Mouse (Mus musculus) heart, embryonic 10.5 days (tissue): ENCODE data around the gene Ncbp1. TPM values are rescaled to one million over a fixed set of nuclear protein-coding genes. Genes with fewer than 3 reads are reported as not detected.
A peak's percentile ranks its signal among the peaks of the same experiment; 100 is the strongest.

Experiments used
- DNase-seq: peaks from one replicate; pipeline ENCODE4 v3.0.0-alpha.2; 2017; ENCODE audit warnings: low spot score
- H3K27ac ChIP-seq: fragments of 300-500 bp; sonication (generic); 2 replicates; pipeline ENCODE4 v1.5.1; 2016; ENCODE audit warnings: mild to moderate bottlenecking
- H3K27me3 ChIP-seq: fragments of 300-500 bp; sonication (generic); 2 replicates; pipeline ENCODE4 v1.6.1; 2016; ENCODE audit warnings: mild to moderate bottlenecking; ENCODE audit not compliant: poor library complexity, insufficient read depth, severe bottlenecking
- H3K36me3 ChIP-seq: fragments of 300-500 bp; sonication (generic); 2 replicates; pipeline ENCODE4 v1.6.1; 2016; ENCODE audit warnings: mild to moderate bottlenecking, moderate library complexity
- H3K4me1 ChIP-seq: fragments of 300-500 bp; sonication (generic); 2 replicates; pipeline ENCODE4 v1.6.1; 2016; ENCODE audit warnings: mild to moderate bottlenecking
- H3K4me3 ChIP-seq: fragments of 300-500 bp; sonication (generic); 2 replicates; pipeline ENCODE4 v1.5.1; 2016; ENCODE audit warnings: mild to moderate bottlenecking, moderate library complexity
- H3K9me3 ChIP-seq: fragments of 300-500 bp; sonication (generic); 2 replicates; pipeline ENCODE4 v1.6.1; 2016; ENCODE audit warnings: mild to moderate bottlenecking, moderate library complexity
- WGBS: fragments of 180-500 bp; shearing (Covaris S2); methylation state at CpG from one replicate; pipeline ENCODE4 v1.1.7; 2016; 5-methylcytosine and 5-hydroxymethylcytosine counted together
- polyA plus RNA-seq: library from polyadenylated mRNA; unstranded; fragments of >200 nt; fragmentation: Nextera tagmentation; extraction: Ambion mirVana; gene quantifications from 2 replicates; pipeline ENCODE4 v1.2.1, GENCODE M21; 2016

Ncbp1 gene
- polyA plus RNA-seq, 1 experiment from 2014 or later: 83.5 TPM

DNA sequence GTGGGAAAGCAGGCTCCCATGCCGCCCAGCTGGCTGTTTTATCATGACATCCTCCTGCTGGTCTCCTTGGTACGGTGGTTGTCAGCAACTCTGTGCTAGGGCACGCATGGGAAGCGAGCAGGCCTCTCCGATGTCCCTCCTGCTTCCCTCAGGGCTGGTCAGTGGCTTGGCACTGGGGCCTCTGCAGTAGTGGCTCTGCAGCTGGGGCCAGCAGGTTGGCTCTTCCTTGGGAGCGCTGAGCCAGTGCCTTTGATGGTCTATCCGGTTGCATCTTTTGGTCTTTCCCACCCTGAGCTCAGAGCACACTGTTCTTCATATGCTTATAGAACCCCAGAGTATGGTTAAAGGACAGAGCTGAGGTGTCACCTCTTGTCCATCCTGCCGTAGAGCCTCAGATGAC, 28.3 kb upstream of the Ncbp1 start:
- WGBS: 80% methylated on average over 8 of the region's 8 CpGs
- H3K36me3 ChIP-seq: peaks cover 94% of the 10 kb centered on the region
- no peak overlapping the region for H3K4me3 ChIP-seq
- peaks cover 13% of the 10 kb centered on the region for H3K4me1 ChIP-seq
- 0 out of 2 replicates have a peak overlapping the region, but pooled peaks have one; percentile 42 for H3K27ac ChIP-seq
- H3K27me3 ChIP-seq: no peaks in the 10 kb centered on the region
- no peak for DNase-seq
- no peaks in the 10 kb centered on the region for H3K9me3 ChIP-seq

GRCm38 (mm10) chr4:46111361-46111760, 27.1 kb upstream of the Ncbp1 start:
- no peak for DNase-seq
- 62% methylated on average over 3 of the region's 3 CpGs for WGBS
- no peaks in the 10 kb centered on the region for H3K9me3 ChIP-seq
- H3K27me3 ChIP-seq: no peaks in the 10 kb centered on the region
- H3K4me1 ChIP-seq: peaks cover 13% of the 10 kb centered on the region
- H3K27ac ChIP-seq: no peak overlapping the region
- H3K36me3 ChIP-seq: peaks cover 96% of the 10 kb centered on the region
- no peak overlapping the region for H3K4me3 ChIP-seq

DNA sequence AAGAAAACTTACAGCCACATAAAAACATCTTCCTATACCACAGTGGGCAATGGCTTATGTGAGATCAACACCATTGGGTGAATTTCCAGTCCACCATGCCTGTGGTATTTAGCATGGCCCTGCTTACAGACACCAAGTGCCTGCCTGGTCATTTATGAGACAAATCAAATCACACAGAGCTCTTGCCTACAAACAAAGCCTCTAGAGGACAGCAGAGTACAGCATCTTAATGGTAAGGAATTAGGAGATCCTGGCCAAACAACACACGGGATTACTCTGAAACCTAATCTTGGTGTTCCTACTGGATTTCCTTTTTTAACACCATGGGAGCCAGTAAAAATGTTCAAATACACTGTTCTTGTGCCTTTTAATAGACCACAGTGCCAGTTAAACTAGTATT, 23.1 kb upstream of the Ncbp1 start:
- no peak overlapping the region for H3K4me3 ChIP-seq
- DNase-seq: no peak
- H3K36me3 ChIP-seq: peaks cover 96% of the 10 kb centered on the region
- WGBS: 79% methylated on average over 1 of the region's 1 CpGs
- H3K4me1 ChIP-seq: peaks cover 14% of the 10 kb centered on the region; the same call in 1 of the 2 replicates
- no peaks in the 10 kb centered on the region for H3K27me3 ChIP-seq
- H3K9me3 ChIP-seq: no peaks in the 10 kb centered on the region
- H3K27ac ChIP-seq: no peak overlapping the region

DNA sequence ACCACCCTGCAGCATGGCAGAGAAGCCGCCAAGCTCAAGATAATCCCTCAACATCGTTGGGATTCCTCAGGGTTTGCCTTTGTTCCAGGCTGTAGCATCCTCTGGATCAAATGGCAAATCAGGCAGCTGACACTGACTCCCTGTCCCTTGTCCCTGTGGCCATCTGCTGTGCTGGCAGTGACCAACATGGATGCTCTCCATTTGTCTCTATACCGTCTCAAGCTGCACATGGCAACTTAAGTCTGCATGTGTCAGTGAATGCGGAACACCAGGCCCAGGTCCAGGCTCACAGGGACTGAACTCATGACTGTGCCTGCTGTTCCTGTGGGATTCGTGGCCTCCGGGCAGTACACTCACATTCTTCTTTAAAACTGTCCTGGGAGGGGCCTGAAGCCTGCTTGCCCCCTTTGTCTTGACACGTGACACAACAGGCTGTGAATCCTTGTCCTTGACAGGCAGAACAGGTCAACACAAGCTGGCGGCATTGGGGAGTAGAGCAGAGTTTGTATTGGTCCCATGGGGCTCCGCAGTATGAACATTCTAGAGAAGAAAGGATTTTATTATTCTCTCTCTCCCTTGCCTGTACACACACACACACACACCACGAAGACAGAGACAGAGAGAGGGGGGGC, 21.8 kb upstream of the Ncbp1 start:
- Histone ChIP-seq H3K27me3 (no peaks in the 10 kb centered on the region), H3K4me3 (no peak overlapping the region), H3K9me3 (no peaks in the 10 kb centered on the region), H3K27ac (peak overlapping the region; percentile 38; the same call in 1 of the 2 replicates), H3K4me1 (peaks cover 13% of the 10 kb centered on the region; the same call in 1 of the 2 replicates), H3K36me3 (peaks cover 99% of the 10 kb centered on the region)
- no peak for DNase-seq
- WGBS: 74% methylated on average over 10 of the region's 10 CpGs

DNA sequence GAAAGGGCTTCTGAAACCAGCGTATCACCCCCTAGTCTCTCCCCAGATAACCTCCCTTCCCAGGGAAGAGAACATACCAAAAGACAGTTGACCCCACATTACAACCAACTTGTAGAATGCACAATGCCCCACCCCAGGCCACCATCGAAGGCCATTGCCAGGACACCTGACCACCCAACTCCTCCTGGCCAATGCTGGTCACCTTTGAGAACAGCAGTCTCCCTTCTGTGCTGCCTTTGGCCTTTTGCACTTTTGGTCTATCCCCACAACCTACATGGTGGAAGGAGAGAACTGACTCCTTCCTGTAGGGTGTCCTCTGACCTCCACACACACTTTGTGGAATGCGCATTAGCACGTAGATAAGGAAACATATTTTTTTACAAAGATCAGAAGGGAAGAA, 20.9 kb upstream of the Ncbp1 start:
- WGBS: 92% methylated on average over 4 of the region's 4 CpGs
- no peak overlapping the region for H3K27ac ChIP-seq

DNA sequence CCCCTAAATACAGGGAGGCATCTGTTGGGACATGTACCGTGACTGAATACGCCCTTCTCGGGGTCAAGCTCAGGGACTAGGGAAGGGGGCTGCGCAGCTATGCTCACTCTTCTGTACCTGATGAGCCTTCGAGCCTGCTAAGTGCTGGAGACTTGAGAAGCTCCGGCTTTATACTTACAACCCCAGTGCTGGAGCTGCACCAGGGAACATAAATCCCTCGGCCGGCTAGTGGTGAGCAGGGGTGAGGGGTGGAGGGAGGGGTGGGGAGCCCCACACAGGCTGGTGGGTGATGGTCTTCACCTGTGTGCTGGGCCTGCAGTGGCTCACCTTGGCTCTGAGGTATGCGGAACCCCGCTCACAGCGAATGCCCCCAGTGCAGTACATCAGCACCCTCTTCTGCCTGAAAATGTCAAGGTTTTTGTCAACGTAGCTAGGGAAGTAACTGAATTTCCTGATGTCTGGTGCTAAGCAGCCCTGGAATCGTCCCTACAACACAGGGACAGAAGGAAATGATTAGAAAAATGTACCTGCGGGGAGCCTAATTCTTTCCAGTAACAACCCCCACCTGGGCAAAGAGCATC, 18.8 kb upstream of the Ncbp1 start:
- no peaks in the 10 kb centered on the region for H3K9me3 ChIP-seq
- DNase-seq: no peak
- peaks cover 98% of the 10 kb centered on the region for H3K36me3 ChIP-seq
- H3K27me3 ChIP-seq: no peaks in the 10 kb centered on the region
- H3K4me3 ChIP-seq: no peak overlapping the region
- peaks cover 13% of the 10 kb centered on the region; the same call in 1 of the 2 replicates for H3K4me1 ChIP-seq
- H3K27ac ChIP-seq: no peak overlapping the region
- 90% methylated on average over 14 of the region's 14 CpGs for WGBS

More for the DNA sequence above, 20.9 kb upstream of the Ncbp1 start:
- no peaks in the 10 kb centered on the region for H3K27me3 ChIP-seq
- peaks cover 13% of the 10 kb centered on the region; the same call in 1 of the 2 replicates for H3K4me1 ChIP-seq
- no peak overlapping the region for H3K4me3 ChIP-seq
- H3K9me3 ChIP-seq: no peaks in the 10 kb centered on the region
- DNase-seq: no peak
- H3K36me3 ChIP-seq: peaks cover 99% of the 10 kb centered on the region

DNA sequence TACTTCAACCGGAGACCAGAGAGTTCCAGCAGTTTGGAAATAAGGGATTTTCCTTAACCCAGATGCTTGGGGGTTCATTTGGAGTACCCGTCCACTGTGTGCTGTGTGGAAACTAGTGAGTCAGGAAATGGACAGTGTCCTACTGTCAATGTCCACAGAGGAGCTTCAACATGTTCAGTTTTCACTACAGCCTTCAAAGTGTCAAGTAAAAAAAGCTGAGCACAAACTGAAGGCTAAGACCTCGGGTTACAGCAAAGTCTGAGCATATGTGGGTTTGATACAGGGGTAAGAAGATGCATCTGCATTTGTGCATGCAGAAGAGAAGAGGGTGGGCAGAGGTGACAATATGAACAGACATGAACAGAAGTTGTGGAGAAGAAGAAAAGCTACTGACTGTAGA, 17.6 kb upstream of the Ncbp1 start:
- 86% methylated on average over 3 of the region's 3 CpGs for WGBS
- Histone ChIP-seq H3K36me3 (peaks cover 99% of the 10 kb centered on the region), H3K27me3 (no peaks in the 10 kb centered on the region), H3K4me1 (peaks cover 13% of the 10 kb centered on the region; the same call in 1 of the 2 replicates), H3K4me3 (no peak overlapping the region), H3K9me3 (no peaks in the 10 kb centered on the region), H3K27ac (no peak overlapping the region)
- no peak for DNase-seq

- WGBS: 95% methylated on average over 6 of the region's 6 CpGs
- no peak overlapping the region for H3K4me3 ChIP-seq
- no peaks in the 10 kb centered on the region for H3K27me3 ChIP-seq
- no peak overlapping the region for H3K27ac ChIP-seq
- no peaks in the 10 kb centered on the region for H3K9me3 ChIP-seq
- DNase-seq: no peak
- peaks cover 6% of the 10 kb centered on the region; the same call in 1 of the 2 replicates for H3K4me1 ChIP-seq
- H3K36me3 ChIP-seq: peaks cover 89% of the 10 kb centered on the region
Observed at GRCm38 (mm10) chr4:46123358-46123757, 15.1 kb upstream of the Ncbp1 start.

- Histone ChIP-seq H3K4me1 (no peaks in the 10 kb centered on the region), H3K27me3 (no peaks in the 10 kb centered on the region), H3K4me3 (no peak overlapping the region), H3K36me3 (peaks cover 87% of the 10 kb centered on the region), H3K27ac (no peak overlapping the region), H3K9me3 (no peaks in the 10 kb centered on the region)
- 36% methylated on average over 2 of the region's 2 CpGs for WGBS
- no peak for DNase-seq
Observed at GRCm38 (mm10) chr4:46126541-46126940, 11.9 kb upstream of the Ncbp1 start.

DNA sequence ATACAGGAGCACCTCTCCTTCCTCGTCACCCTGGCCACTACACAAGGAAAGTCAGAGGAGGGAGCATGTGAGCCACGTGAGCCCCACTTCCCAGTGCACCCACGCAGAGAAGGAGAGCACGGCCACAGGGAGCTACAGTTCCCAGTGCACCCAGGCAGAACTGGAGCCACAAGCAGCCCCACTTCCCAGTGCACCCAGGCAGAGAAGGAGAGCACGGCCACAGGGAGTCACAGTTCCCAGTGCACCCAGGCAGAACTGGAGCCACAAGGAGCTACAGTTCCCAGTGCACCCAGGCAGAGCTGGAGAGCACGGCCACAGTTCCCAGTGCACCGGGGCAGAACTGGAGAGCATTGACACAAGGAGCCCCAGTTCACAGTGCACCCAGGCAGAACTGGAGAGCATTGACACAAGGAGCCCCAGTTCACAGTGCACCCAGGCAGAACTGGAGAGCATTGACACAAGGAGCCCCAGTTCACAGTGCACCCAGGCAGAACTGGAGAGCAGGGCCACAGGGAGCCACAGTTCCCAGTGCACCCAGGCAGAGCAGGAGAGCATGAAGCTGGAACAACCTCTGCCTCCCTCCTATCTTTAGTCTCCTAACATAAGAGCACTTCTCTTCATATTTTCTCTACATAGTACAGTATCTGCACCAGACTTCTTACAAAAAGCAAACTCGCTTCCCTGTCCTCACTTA, 9.0 kb upstream of the Ncbp1 start:
- 90% methylated on average over 8 of the region's 8 CpGs for WGBS
- H3K4me3 ChIP-seq: no peak overlapping the region
- DNase-seq: no peak
- no peaks in the 10 kb centered on the region for H3K9me3 ChIP-seq
- no peaks in the 10 kb centered on the region for H3K4me1 ChIP-seq
- no peaks in the 10 kb centered on the region for H3K27me3 ChIP-seq
- peaks cover 88% of the 10 kb centered on the region for H3K36me3 ChIP-seq
- H3K27ac ChIP-seq: no peak overlapping the region

DNA sequence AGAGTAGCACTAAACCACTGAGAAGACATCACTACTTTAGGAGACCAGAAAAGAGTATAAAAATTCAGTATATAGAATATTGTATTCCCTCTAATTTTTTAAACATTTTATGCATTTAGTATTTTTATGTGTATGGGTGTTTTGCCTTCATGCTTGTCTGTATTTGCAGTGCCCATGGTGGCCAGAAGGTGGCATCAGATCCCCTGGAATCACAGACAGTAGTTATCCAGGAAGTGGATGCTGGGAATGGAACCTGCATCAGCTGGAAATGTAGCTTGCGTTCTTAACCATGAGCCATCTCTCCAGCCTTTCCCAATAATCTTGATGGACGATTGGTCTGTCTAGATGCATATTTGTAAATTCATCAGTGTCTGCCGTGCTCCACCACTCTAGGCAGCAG, 8.2 kb upstream of the Ncbp1 start:
- H3K4me1 ChIP-seq: no peaks in the 10 kb centered on the region
- H3K27ac ChIP-seq: no peak overlapping the region
- no peak for DNase-seq
- WGBS: 68% methylated on average over 3 of the region's 3 CpGs
- H3K27me3 ChIP-seq: no peaks in the 10 kb centered on the region
- H3K36me3 ChIP-seq: peaks cover 87% of the 10 kb centered on the region
- no peak overlapping the region for H3K4me3 ChIP-seq
- H3K9me3 ChIP-seq: no peaks in the 10 kb centered on the region

GRCm38 (mm10) chr4:46131791-46132190, 6.6 kb upstream of the Ncbp1 start:
- Histone ChIP-seq H3K4me1 (peaks cover 1% of the 10 kb centered on the region), H3K27me3 (no peaks in the 10 kb centered on the region), H3K27ac (no peak overlapping the region), H3K4me3 (no peak overlapping the region), H3K9me3 (no peaks in the 10 kb centered on the region), H3K36me3 (peaks cover 79% of the 10 kb centered on the region)
- no peak for DNase-seq
- WGBS: 91% methylated on average over 6 of the region's 6 CpGs

DNA sequence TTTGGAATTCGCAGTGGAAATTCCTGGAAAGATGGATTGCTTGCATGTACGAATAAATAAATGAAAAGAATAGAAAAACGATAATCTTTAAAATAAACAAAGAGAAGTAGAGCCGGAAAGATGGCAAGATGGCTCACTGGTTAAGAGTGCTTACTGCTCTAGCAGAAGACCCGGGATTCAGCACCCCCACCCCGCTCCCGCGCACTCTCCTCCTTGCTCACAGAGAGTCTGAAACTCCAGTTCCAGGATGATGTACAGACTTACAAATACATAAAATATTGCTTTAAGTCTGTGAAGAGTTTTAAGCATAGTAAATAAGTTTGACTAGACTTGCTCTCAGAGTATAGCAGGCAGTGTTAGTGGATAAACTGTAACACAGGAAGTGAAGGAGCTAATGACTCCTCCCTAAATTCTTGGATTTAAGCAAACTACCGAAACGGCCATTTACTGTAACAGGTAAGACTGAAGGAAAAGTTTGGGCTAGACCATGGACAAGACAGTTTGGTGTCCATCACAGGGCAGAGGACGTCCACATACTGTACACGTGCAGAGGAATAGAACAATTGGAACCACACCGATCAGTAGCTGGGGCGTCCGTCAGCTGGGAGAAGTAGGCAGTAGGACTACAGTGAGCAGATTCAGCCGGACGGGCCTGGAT, 655 bp upstream of the Ncbp1 start:
- H3K4me1 ChIP-seq: peaks cover 22% of the 10 kb centered on the region
- peak overlapping the region; percentile 97 for H3K27ac ChIP-seq
- DNase-seq: no peak
- WGBS: 5% methylated on average over 17 of the region's 17 CpGs
- no peaks in the 10 kb centered on the region for H3K27me3 ChIP-seq
- peaks cover 28% of the 10 kb centered on the region for H3K36me3 ChIP-seq
- H3K4me3 ChIP-seq: peak overlapping the region; percentile 82
- H3K9me3 ChIP-seq: no peaks in the 10 kb centered on the region
